Mouse (Mus musculus): ENCODE results near the gene Glb1l2.

Gene Glb1l2

DNA sequence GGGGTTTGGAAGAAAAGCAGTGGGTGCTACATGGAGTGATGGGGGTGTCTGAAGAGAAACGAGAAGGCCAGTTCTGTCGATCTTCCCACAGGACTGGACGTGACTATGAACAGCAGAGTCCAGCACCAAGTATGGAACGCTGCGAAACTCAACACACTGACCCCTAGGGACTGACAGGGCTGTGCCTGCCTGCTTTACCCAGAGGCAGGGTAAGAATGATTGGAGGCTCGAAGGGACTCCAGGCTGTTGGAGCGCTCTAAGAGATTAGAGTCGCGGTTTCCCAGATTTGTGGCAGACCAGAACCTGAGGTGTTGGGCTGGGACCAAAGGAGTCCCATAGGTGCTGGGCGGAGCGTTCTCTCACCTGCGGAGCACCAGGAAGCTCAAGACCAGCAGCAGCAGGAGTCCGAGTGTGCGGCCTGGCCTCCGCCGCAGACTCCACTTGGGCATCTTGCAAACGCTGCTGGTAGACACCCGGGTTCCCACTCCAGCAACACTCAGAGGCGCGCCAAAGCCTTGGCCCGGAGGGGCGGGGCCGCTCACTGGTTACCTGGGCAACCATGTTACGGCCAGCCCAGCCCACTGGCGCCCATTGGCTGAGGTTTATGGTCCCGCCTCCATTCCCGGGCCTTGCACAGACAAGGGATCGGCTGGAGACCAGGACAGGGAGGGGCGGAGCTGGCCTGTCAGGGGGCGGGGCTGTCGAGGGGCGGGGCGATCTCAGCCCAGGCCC, at the start of gene Glb1l2:
Glb1l2 (minus strand) TSS at position 534 of the 732 bp plus-strand sequence.
- peak; percentile 11 to 26 for DNase-seq

DNA sequence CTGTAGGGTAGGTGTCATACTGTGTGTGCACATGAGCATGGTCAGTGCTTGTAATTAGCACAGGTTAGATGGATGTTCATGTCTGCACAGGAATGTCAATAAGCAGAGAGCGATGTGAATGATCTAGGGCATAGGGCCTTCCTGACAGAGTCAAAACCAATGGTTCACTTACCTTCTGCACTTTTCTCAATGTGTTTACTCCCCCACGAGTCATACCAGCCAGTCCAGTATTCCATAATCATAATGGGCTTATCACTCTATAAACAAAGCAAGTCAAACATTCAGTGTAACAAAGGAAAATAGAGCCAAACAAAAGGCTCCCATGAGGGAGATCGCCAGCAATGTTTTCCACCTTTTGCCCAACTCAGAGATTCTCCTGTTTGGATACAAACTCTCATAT, 24.8 kb upstream of the Glb1l2 start:
- no peak for DNase-seq

DNA sequence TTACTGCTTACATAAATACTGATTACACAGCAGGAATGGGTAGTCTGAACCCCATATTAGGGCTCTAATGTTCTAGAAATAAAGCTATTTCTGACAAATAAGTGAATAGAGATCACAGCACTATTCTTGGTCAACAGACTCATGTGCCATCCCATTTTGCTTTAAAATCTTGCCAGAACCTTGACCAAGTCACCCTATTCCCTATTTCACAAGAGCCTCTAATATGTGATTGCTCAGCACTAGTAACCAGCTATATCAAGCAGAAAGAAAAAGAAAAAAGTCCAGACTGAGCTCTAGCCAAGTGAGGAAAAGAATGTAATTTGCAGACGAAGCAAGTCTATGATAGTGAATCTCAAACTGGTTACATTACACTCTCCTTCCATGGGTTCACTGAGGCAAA, 13.7 kb upstream of the Glb1l2 start:
- no peak for DNase-seq

DNA sequence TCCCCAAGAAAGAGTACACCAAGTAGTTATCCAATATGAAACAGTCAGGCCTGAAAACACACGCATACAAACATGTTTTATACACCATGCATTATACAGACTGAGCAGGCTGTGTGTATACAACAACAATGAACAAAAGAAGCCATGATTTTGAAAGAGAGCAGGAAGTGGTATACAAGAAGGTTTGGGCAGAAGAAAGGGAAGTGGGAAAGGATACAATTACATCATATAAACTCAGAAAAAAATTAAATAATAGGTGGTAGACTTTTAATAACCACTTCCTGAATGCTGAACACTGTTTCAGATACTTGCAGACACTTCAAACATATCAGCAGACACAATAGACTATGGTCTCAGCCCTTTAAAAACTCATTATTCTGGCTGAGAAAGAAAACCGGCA, 2.5 kb upstream of the Glb1l2 start:
- no peak for DNase-seq

DNA sequence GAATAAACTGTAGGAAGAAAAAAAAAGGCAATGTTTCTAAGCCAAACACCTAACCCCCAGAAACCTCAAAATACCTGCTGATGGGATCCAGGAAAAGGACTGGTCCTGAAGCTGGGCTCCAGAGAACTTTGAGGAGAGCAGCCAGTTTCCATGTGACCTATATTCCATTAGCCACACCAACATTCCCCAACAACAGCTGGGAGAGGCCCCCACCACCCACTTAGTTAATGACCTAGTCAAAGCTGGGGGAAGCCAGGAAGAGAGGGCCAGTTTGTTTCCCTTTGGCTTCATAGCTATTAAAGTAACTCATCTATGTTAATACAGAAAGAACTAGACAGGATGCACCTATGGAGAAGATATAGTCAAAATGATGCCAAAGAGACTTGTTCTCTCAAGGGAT, 1.9 kb downstream of the Glb1l2 start:
- no peak for DNase-seq

DNA sequence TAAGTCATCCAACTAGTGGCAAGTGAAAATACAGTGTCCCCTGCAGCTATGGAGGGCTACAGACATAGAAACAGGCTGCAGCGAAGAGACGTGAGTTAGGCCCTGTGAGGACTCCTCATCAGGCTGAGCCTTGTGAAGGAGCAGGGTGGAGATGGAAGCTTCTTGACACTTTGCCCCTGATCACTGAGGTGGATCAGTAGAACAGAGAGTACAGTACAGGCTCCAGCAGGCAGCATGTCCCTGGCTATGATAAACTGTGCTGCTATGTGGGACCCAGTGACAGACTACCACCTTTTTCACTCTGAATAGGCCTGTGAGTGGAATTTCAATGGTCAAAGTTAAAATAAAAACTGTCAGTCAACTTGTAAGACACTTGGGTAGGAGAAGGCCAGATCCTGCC, 5.9 kb downstream of the Glb1l2 start:
- no peak for DNase-seq

DNA sequence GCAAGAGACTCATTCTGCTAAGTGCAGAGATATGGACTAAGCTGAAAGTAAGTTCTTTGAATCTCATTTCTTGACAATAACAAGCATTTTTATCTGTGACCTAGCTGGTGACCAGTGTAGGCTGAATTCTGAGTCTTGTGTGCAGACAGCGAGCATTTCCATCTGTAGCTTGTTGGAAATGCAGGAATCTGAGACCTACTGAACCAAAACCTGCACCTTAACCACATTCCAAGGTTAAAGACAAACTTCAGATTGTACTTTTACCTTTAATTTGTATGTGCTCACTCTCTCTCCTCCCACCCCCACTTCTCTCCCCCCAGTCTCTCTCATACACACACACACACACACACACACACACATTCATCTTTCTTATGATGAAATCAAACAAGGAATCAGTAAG, 7.5 kb downstream of the Glb1l2 start:
- no peak for DNase-seq

DNA sequence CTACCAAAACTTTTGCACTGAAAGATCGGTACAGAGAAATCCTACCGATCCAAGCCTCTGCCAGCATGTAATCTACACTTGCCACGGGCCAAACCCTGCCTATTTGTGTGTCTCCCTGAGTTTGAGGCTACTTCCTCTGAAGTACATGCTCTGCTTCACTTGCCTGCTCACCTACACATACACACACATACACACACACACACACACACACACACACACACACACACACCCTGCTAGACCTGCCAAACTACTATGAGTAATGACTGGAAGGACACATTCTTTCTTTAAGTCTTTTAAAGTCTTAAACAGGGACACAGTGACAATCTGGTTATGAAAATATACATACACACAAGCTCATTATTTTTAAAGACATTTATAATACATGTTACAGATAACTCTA, 8.1 kb downstream of the Glb1l2 start:
- DNase-seq = no peak

DNA sequence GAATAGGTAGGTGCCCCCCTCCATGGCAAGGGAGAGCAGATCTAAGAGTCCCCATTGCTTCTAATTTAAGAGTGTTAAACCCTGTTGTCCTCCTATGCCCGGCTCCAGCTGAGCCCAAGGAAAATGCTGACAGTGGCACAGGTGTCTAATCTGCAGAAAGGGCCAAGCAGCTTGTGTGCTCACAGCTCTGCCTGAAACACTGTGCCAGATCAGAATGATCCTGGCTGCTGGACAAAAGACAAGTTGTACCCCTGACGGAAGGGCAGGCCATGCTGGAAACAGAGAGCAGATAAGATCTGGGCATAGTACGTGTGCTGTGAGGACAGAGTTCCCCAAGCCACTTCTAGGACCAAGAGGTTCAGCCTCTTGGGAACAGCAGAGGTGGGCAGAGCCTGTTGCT, 13.4 kb downstream of the Glb1l2 start:
- DNase-seq = no peak

DNA sequence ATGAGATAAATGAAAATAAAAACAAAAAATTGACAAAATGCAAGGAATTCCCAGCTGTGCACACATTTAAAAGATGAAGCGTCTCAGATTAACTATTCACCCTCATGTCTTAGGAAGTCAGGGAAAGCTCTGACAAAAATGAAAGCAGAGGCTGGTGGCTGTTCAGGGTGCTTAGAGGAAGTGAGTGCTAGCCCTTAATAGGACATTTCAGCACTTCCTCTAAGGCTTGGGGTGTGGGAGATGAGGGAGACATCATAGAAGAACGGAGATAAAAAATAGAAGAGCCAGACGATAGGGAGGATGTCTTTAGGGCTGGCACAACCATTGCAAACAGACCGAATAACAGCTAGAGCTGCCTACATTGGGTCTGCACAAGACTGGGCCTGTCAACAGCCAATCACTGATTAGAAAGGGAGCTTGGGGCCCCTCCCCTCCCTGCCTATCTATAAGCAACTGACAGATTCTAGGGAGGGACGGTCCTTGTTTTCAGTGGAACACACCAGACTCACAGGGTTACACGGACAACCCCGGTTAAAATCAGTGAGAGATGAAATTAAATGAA, 22.8 kb downstream of the Glb1l2 start:
- DNase-seq = no peak

DNA sequence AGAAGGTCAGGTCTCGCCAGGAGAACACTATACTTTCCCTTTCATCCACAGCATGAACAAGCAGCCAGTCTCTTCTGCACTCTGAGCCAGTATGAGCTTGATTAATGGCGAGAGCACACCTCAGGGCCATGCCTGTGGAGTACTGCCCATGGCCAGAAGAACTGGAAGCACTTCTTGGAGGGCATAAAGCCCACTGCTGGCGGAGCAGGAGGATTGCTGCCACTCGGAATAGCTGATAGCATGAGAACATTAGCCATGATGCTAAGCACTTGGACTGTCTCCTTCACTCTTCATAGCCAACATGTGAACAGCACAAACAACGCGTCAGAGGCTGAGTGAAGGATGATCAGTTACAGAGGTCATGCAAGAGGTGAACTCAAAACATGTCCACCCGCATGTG, 27.8 kb downstream of the Glb1l2 start:
- DNase-seq = no peak

DNA sequence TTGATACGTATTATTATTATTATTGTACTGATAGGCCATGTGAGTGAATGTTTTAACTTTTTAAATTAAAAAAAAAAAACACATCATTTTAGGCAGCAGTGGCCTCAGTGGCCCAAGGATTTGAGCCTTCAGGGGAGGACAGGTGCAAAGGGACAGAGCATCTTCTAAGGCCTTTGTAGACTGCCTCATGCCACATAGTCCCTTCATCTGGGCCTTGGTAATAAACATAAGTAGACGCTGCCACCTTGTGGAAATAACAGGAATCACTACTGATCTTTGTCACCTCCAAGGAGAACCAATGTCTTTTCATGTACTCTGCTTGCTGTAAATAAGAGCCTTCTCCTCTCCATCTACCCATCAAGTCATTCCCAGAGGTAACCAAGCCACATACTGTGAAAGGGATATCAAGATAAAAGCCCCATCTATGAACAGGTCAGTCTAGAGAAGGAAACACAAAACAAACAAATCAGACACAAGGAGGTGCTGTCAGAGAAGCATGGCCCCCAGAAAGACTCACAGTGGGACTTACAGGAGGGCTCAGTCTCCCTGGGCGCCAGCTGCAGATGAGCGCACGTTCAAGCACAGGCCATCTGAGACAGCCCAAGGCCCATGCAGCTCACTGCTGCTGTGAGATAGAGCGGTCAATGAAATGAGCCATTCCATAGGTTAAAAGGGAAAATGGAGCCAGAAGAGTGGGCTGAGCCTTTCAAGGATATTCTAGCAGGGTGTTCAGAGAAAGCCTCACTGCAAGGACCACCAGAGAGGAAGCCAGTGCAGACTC, 30.0 kb downstream of the Glb1l2 start:
- no peak for DNase-seq

DNA sequence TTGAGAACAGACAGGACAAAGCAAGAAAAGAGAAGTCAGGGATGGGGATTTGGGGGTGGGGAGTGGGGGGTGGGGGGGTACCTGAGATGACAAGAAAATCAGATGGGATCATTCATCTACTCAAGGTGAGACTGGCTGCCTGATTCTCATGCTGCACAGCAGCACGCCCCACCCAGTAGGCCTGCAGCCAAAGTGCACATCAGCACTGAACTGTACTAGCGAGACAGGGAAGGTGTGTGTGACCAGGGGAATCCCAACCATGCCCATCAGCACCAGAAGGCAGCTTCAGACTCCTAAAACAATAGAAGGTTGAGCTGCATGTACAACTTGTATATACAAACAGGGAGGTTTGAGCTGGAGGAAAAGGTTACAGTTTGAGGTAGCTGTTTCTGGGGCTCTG, 30.6 kb downstream of the Glb1l2 start:
- no peak for DNase-seq

DNA sequence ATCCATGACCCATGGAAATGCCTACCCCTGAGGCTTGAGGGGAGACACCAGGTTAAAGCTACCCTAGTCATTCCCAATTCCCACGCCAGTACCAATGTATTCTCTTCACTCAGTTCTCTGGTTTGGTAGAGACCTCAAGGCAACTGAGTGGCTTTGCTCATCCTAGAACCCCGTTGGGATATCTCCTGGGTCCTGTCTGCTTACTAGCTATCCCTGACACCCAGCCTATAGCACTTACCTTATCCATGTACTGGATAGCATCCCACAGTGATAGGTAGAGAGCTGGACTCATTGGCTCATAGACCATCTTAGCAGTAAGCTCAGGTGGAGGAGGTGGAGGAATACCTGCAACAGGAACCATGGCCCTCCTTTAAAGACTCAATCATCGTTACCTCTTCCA, 38.1 kb downstream of the Glb1l2 start:
- no peak for DNase-seq

DNA sequence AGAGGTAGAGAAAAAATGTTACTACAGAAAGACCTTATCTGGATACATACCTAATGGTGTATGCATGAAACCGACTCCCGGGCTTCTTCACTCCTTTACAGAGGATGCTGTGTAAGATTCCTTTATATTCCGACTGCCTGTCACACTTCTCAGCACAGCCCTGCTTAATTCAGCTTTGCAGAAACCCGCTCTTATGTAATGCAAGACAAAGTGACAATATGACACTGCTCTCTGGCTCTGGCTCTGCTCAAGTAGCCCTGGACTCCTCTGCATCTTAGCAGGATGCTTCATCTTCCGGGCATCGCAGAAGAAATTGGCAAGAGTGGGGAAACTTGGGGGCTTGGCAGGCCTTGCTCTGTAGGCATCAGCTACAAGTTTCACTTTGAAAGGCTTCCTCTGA, 43.8 kb downstream of the Glb1l2 start:
- no peak for DNase-seq

DNA sequence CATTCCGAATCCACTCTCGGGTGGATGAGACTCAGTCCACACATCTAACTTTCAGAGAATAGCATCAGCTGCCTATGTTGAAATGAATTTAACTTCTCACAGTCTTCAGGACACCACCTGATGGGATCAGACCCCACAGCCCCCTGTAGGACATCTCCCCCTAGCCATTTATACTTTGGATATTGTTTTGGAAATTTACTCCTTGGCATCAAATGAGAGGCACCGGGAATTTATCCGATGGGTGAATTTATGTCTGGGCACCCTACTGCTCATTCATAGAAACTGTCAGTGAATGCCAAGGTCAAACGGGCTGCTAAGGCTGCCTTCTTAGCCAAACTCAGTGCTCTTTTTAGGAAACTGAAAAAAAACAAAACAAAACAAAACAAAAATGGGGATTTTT, 45.7 kb downstream of the Glb1l2 start:
- DNase-seq = no peak

DNA sequence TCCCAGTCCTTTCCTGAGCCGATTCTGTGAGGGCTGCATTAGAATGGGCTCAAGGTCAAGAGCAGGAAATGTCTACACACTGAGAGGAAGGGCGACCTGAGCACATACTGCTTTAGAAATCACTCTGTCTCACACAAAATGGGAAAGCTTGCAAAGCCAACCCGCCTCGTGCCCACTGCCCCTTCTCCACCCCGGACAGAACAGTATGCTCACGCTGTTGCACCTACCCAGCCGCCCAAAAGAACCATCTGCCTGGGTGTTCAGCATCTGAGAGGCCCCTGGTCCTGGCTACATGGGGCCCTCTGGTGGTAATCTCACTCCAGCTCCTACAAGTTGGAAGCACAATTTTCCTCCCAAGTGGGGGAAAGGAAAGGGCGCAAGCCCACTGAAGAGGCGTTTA, 46.2 kb downstream of the Glb1l2 start:
- DNase-seq = no peak

DNA sequence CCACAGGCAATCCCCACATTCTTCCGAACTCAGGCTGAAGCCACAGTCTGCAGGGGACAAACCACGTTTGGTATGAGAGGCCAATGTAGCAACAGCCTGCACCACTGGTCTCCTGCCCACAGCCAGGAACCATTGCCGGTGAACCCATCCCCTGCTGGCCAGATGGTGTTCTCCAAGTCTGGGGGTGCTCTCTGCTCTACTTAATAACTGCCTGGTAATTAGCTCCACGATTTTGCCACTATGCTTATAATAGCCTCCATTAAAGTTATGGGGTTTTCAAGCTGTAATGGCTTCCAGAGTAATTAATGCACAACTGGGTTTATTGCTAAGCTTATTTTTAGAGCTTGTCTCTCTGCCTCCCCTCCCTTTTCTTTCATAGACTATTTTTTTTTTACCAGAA, 57.4 kb downstream of the Glb1l2 start:
- DNase-seq = no peak

DNA sequence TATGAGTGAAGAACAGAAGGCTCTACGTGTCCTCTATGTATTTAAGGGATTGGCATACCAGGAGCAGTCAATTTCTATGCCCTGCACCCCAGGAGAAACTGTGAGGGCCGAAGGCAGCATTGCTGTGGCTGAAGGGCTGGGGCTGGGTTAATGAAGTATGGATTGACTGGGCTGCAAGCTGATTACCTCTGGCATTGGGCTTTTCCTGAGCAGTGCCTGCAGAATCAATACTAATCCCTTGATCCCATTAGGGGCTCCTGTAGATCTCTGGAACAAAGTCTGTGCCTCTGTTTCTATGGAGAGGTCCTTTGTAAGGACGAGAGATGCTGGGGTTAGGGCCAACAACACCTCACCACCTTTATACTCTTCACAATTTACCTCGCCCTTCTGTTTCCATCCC, 59.1 kb downstream of the Glb1l2 start:
- no peak for DNase-seq

DNA sequence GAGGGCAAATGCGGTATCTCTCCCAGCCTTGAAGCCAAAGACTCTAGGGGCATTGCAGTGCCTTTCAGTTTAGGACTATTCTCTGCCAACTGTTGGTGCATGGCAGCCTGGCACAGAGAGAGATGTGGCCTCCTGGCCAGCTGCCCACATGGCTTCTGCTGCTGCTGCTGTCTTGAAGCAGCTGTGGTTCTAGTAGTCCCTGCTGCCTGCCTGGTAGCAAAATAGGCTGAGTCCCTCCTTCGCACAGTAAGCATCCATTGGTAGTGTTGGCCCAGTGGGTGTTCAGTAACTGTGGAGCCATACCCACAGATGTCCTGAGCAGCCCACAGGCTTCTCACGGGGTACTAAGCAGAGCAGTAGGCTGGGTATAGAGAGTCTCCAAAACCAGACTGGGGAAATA, 63.5 kb downstream of the Glb1l2 start:
- no peak for DNase-seq

DNA sequence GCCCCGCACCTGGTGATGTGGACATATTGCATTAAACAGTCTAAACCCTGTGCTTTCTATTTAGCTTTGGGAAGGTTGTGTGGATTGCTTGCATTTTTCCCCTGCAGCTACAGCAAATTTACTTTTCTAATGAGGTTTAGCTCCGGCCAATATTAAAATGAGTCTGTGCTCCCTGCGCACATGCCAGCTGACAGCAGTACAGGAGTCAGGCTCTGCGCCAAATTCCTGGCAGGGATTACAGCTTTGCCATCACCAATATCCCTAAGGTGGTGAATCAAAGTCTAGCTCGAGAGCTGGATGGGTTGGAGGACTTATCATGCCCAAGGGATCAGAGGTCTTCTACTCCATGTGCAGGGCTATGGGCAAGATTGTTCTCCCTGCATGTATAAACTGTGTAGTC, 69.2 kb downstream of the Glb1l2 start:
- no peak for DNase-seq

DNA sequence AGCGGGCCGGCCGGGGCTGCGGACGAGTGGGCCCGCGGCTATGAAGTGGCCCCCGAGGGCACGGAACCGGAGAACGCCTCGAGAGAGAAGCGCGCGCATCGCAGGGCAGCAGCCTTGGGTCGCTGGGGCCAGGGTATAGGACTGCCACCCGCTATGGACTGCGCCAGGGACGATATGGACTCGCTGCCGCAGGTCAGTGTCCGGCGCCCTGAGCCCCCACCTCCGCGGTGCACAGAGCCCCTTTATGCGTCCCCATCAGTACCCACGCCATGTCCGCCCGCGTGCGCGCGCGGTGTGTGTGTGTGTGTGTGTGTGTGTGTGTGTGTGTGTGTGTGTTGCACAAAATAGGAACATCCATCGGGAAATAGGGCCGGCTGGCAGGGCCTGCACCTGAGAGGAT, 72.3 kb downstream of the Glb1l2 start:
- no peak for DNase-seq

DNA sequence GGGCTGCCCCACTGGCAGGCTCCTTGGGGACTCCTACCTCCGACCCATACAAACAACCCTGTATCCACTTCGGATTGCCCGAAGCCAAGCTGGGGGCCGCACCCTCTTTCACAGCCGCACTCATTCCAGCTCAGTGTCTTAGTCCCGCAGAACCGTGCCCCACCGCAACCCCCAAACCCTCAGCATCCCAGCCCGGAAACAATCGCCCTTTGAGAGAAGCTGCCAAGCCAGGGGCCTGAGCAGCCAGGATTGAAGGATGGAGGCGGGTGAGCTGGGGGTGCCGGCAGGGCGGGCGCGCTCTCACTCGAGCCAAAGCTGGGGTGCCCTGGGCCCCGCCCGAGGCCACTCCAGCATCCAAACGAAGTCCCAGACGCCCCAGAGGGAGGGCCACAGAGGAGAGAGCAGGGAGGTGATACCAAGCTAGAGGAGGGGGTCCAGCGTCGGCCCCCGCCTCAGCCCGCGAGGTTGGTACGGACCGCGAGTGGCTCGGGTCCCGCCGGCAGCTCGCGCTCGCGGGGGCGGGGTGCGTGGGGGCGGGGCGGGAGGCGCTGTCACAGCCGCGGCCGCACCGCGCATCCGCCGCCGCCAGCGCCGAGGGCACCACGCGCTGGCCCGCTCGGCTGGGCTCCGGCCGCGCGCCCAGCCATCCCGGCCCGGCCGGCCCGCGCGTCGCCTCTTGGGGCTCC, 72.9 kb downstream of the Glb1l2 start, which contains the start of gene B3gat1:
B3gat1 (plus strand) TSS at position 523 of the 686 bp plus-strand sequence.
- DNase-seq = no peak

DNA sequence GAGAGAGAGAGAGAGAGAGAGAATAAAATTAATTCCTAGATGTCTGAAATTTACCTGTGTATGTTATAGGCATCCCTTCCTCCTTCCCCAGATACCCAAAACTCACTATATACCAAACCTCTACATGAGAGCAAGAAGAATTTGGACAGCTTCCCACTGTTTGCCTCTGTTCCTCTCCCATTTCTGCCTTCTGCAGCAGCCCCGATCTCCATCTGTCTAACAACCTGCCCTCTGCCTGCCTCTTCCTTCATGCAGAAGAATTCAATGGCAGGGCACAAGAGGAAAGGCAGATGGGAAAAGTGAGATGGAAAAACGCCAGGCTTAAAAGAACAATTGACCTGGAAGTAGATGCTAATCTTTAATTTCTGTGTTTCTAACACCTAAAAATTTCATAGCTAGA, 77.7 kb downstream of the Glb1l2 start:
- no peak for DNase-seq
